Mouse (Mus musculus): ENCODE measurements around the gene Acvr1b. TPM values are rescaled to one million over a fixed set of nuclear protein-coding genes. Genes with fewer than 3 reads are reported as not detected.
A peak's percentile ranks its signal among the peaks of the same experiment; 100 is the strongest.

Gene Acvr1b
- polyA plus RNA-seq, 1 experiment: 5.3 TPM

GRCm38 (mm10) chr15:101175613-101176283, 1.9 kb downstream of the Acvr1b start:
- TF ChIP-seq MYOD1 (IDR thresholded peaks at IDR 0.05; ENCODE audit: control insufficient read depth in 1 of 3, insufficient read length in 2 of 3, low read depth in 2 of 3) (no peak), TCF12 (IDR thresholded peaks at IDR 0.05; ENCODE audit: insufficient read depth, poor library complexity, severe bottlenecking) (no peak), MAX (IDR thresholded peaks at IDR 0.05; ENCODE audit: low read depth) (no peak), REST (IDR thresholded peaks at IDR 0.05; ENCODE audit: insufficient read depth, insufficient read length) (no peak), MYOG (IDR thresholded peaks at IDR 0.05; ENCODE audit: control insufficient read depth in 1 of 3, insufficient read depth in 1 of 3, insufficient read length in 2 of 3, low read depth in 2 of 3) (no peak), E2F4 (IDR thresholded peaks at IDR 0.05; ENCODE audit: insufficient read depth) (no peak), USF1 (IDR thresholded peaks at IDR 0.05; ENCODE audit: low read depth) (no peak), SRF (IDR thresholded peaks at IDR 0.05; ENCODE audit: control insufficient read depth, insufficient read length, low read depth) (no peak), POLR2AphosphoS2 (IDR thresholded peaks at IDR 0.05; ENCODE audit: insufficient read length, low read depth) (no peak), TCF3 (IDR thresholded peaks at IDR 0.05; ENCODE audit: insufficient read length, low read depth) (no peak), CEBPB (IDR thresholded peaks at IDR 0.05; ENCODE audit: insufficient read depth, poor library complexity, severe bottlenecking) (no peak), POLR2A (IDR thresholded peaks at IDR 0.05; ENCODE audit: insufficient read length, low read depth) (no peak)
- Histone ChIP-seq H3ac (ENCODE audit: control insufficient read depth, insufficient read length) (no peak overlapping the region), H3K27me3 (ENCODE audit: control insufficient read depth, insufficient read depth, insufficient read length) (peaks cover 4% of the 10 kb centered on the region), H3K36me3 (ENCODE audit: control insufficient read depth, insufficient read depth) (no peaks in the 10 kb centered on the region), H3K4me2 (ENCODE audit: low read depth) (no peak overlapping the region), H3K4me3 (no peak overlapping the region), H3K79me2 (ENCODE audit: control insufficient read depth, insufficient read depth) (no peaks in the 10 kb centered on the region)

- TF ChIP-seq MYOG (IDR thresholded peaks at IDR 0.05; ENCODE audit: control insufficient read depth in 1 of 3, insufficient read depth in 1 of 3, insufficient read length in 2 of 3, low read depth in 2 of 3): no peak
- no peak for TF ChIP-seq USF1 (IDR thresholded peaks at IDR 0.05; ENCODE audit: low read depth)
- no peak for TF ChIP-seq MYOD1 (IDR thresholded peaks at IDR 0.05; ENCODE audit: control insufficient read depth in 1 of 3, insufficient read length in 2 of 3, low read depth in 2 of 3)
- no peak for TF ChIP-seq MAX (IDR thresholded peaks at IDR 0.05; ENCODE audit: low read depth)
- TF ChIP-seq E2F4 (IDR thresholded peaks at IDR 0.05; ENCODE audit: insufficient read depth): no peak
- TF ChIP-seq TCF12 (IDR thresholded peaks at IDR 0.05; ENCODE audit: insufficient read depth, poor library complexity, severe bottlenecking): no peak
- TF ChIP-seq POLR2A (IDR thresholded peaks at IDR 0.05; ENCODE audit: insufficient read length, low read depth): no peak
- no peak for TF ChIP-seq SRF (IDR thresholded peaks at IDR 0.05; ENCODE audit: control insufficient read depth, insufficient read length, low read depth)
- TF ChIP-seq TCF3 (IDR thresholded peaks at IDR 0.05; ENCODE audit: insufficient read length, low read depth): no peak
- no peak for TF ChIP-seq REST (IDR thresholded peaks at IDR 0.05; ENCODE audit: insufficient read depth, insufficient read length)
- no peak for TF ChIP-seq POLR2AphosphoS2 (IDR thresholded peaks at IDR 0.05; ENCODE audit: insufficient read length, low read depth)
- TF ChIP-seq CEBPB (IDR thresholded peaks at IDR 0.05; ENCODE audit: insufficient read depth, poor library complexity, severe bottlenecking): no peak
- Histone ChIP-seq H3ac (ENCODE audit: control insufficient read depth, insufficient read length) (no peak overlapping the region), H3K36me3 (ENCODE audit: control insufficient read depth, insufficient read depth) (no peaks in the 10 kb centered on the region), H3K4me2 (ENCODE audit: low read depth) (no peak overlapping the region), H3K79me2 (ENCODE audit: control insufficient read depth, insufficient read depth) (no peaks in the 10 kb centered on the region), H3K27me3 (ENCODE audit: control insufficient read depth, insufficient read depth, insufficient read length) (no peaks in the 10 kb centered on the region), H3K4me3 (no peak overlapping the region)
Measured at GRCm38 (mm10) chr15:101176284-101176680, 2.4 kb downstream of the Acvr1b start.

GRCm38 (mm10) chr15:101176795-101177691, 3.2 kb downstream of the Acvr1b start:
- TF ChIP-seq CEBPB (IDR thresholded peaks at IDR 0.05; ENCODE audit: insufficient read depth, poor library complexity, severe bottlenecking): 0 out of 2 replicates have a peak, but pooled peaks have one; percentile 3
- no peak for TF ChIP-seq TCF12 (IDR thresholded peaks at IDR 0.05; ENCODE audit: insufficient read depth, poor library complexity, severe bottlenecking)
- no peak for TF ChIP-seq POLR2A (IDR thresholded peaks at IDR 0.05; ENCODE audit: insufficient read length, low read depth)

GRCm38 (mm10) chr15:101180363-101181105, 6.7 kb downstream of the Acvr1b start:
- TF ChIP-seq TCF12 (IDR thresholded peaks at IDR 0.05; ENCODE audit: insufficient read depth, poor library complexity, severe bottlenecking) (no peak), REST (IDR thresholded peaks at IDR 0.05; ENCODE audit: insufficient read depth, insufficient read length) (no peak), POLR2A (IDR thresholded peaks at IDR 0.05; ENCODE audit: insufficient read length, low read depth) (no peak), USF1 (IDR thresholded peaks at IDR 0.05; ENCODE audit: low read depth) (no peak), MYOD1 (IDR thresholded peaks at IDR 0.05; ENCODE audit: control insufficient read depth in 1 of 3, insufficient read length in 2 of 3, low read depth in 2 of 3) (no peak)
- Histone ChIP-seq H3K4me3 (no peak overlapping the region), H3ac (ENCODE audit: control insufficient read depth, insufficient read length) (no peak overlapping the region)

More at GRCm38 (mm10) chr15:101176795-101177691, 3.2 kb downstream of the Acvr1b start:
- Histone ChIP-seq H3K4me3 (no peak overlapping the region), H3K27me3 (ENCODE audit: control insufficient read depth, insufficient read depth, insufficient read length) (no peaks in the 10 kb centered on the region), H3K4me2 (ENCODE audit: low read depth) (no peak overlapping the region), H3ac (ENCODE audit: control insufficient read depth, insufficient read length) (no peak overlapping the region), H3K36me3 (ENCODE audit: control insufficient read depth, insufficient read depth) (no peaks in the 10 kb centered on the region), H3K79me2 (ENCODE audit: control insufficient read depth, insufficient read depth) (no peaks in the 10 kb centered on the region)

More at GRCm38 (mm10) chr15:101180363-101181105, 6.7 kb downstream of the Acvr1b start:
- Histone ChIP-seq H3K36me3 (ENCODE audit: control insufficient read depth, insufficient read depth) (no peaks in the 10 kb centered on the region), H3K4me2 (ENCODE audit: low read depth) (no peak overlapping the region), H3K27me3 (ENCODE audit: control insufficient read depth, insufficient read depth, insufficient read length) (no peaks in the 10 kb centered on the region), H3K79me2 (ENCODE audit: control insufficient read depth, insufficient read depth) (no peaks in the 10 kb centered on the region)

Data from myocyte (in vitro differentiated cells).